Mouse (Mus musculus) neural tube, embryonic 15.5 days (tissue): ENCODE measurements around the gene Klri2. TPM values are rescaled to one million over a fixed set of nuclear protein-coding genes. Genes with fewer than 3 reads are reported as not detected.

ENCODE experiments used
- ATAC-seq: fragments of 200-750 bp; cut with Nextera tagmentation; 2 replicates; pipeline ENCODE4 v1.8.0; 2017; ENCODE audit warnings: mild to moderate bottlenecking, moderate TSS enrichment, moderate library complexity; ENCODE audit not compliant: low FRiP score
- H3K27ac ChIP-seq: fragments of 300-500 bp; sonication (generic); replicated peaks from 2 replicates; pipeline ENCODE4 v1.5.1; 2015; ENCODE audit warnings: mild to moderate bottlenecking, inconsistent platforms
- H3K27me3 ChIP-seq: fragments of 300-500 bp; sonication (generic); replicated peaks from 2 replicates; pipeline ENCODE4 v1.6.1; 2015; ENCODE audit warnings: inconsistent platforms
- H3K36me3 ChIP-seq: fragments of 300-500 bp; sonication (generic); 2 replicates; pipeline ENCODE4 v1.6.1; 2015; ENCODE audit warnings: inconsistent platforms
- H3K4me1 ChIP-seq: fragments of 300-500 bp; sonication (generic); 2 replicates; pipeline ENCODE4 v1.6.1; 2015; ENCODE audit warnings: inconsistent platforms
- H3K4me2 ChIP-seq: fragments of 300-500 bp; sonication (generic); 2 replicates; pipeline ENCODE4 v1.6.1; 2015; ENCODE audit warnings: inconsistent platforms, mild to moderate bottlenecking, moderate library complexity
- H3K4me3 ChIP-seq: fragments of 300-500 bp; sonication (generic); replicated peaks from 2 replicates; pipeline ENCODE4 v1.5.1; 2015; ENCODE audit warnings: mild to moderate bottlenecking, inconsistent platforms
- H3K9ac ChIP-seq: fragments of 300-500 bp; sonication (generic); replicated peaks from 2 replicates; pipeline ENCODE4 v1.6.1; 2015; ENCODE audit warnings: mild to moderate bottlenecking, inconsistent platforms
- H3K9me3 ChIP-seq: fragments of 300-500 bp; sonication (generic); replicated peaks from 2 replicates; pipeline ENCODE4 v1.6.1; 2016; ENCODE audit warnings: inconsistent platforms
- WGBS: fragments of 180-500 bp; shearing (Covaris S2); methylation state at CpG from one replicate; pipeline ENCODE4 v1.1.7; 2015; ENCODE audit warnings: mixed read lengths; 5-methylcytosine and 5-hydroxymethylcytosine counted together
- microRNA-seq: library from miRNA; unstranded; fragments of <30 nt; microRNA quantifications from one replicate; pipeline ENCODE4, GENCODE M21; 2017
- polyA plus RNA-seq: library from polyadenylated mRNA; unstranded; fragments of >200 nt; fragmentation: Nextera tagmentation; extraction: Ambion mirVana; gene quantifications from 2 replicates; pipeline ENCODE4 v1.2.1, GENCODE M21; 2015

Gene Klri2
- polyA plus RNA-seq, 1 experiment from 2014 or later: not detected

DNA sequence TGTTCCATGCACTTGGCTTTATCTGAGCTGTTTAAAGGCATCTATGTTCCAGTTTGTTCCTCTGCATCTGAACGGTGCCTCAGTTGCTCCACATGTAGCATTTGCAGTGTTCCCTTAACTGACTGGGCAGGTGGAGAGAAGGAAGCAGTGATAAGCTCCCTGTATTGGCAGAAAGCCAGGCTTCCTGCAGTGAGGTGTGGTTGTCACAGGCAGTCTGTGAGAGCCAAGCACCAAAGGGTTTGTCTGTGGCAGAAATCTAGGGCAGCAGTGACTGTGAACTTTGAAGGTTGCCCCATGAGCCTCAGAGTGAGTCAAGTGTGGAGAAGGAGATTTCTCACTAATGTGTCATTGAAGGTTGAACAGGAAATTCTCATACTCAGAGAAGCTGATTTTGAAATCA, 59.9 kb downstream of the Klri2 start:
- H3K4me1 ChIP-seq: no peaks in the 10 kb centered on the region

More for the DNA sequence above, 59.9 kb downstream of the Klri2 start:
- Histone ChIP-seq H3K4me3 (no peak overlapping the region), H3K27me3 (no peaks in the 10 kb centered on the region), H3K9ac (no peak overlapping the region), H3K9me3 (no peaks in the 10 kb centered on the region), H3K27ac (no peak overlapping the region), H3K36me3 (no peaks in the 10 kb centered on the region), H3K4me2 (no peak overlapping the region)
- no peak for ATAC-seq
- WGBS: 68% methylated on average over 1 of the region's 1 CpGs

Small RNA genes lying within 50 kb of the gene (microRNA-seq; reads per million reads assigned to microRNA genes)
- not detected for gene Mir680-1

Other genes starting within 250 kb of the Klri2 start
- gene Olr1, start 233.3 kb downstream of the Klri2 start, polyA plus RNA-seq: 0.04 TPM in 1 of 2 replicates, not detected in the other
- gene Tmem52b, start 227.9 kb downstream of the Klri2 start, polyA plus RNA-seq: 0.10 TPM in 1 of 2 replicates, not detected in the other
- gene Gabarapl1, start 207.3 kb downstream of the Klri2 start, polyA plus RNA-seq: 189 and 223 TPM in 2 replicates
- 0.10 TPM in 1 of 2 replicates, not detected in the other for gene Klre1, start 162.6 kb downstream of the Klri2 start, polyA plus RNA-seq
- 2.3 TPM in 1 of 2 replicates, not detected in the other for gene Klrd1, start 148.7 kb downstream of the Klri2 start, polyA plus RNA-seq
- gene Klrk1, start 116.6 kb downstream of the Klri2 start, polyA plus RNA-seq: 0.20 and 1.5 TPM in 2 replicates
- not detected in 2 replicates for gene Klrc3, start 97.1 kb downstream of the Klri2 start, polyA plus RNA-seq
- gene Klrc2, start 79.8 kb downstream of the Klri2 start, polyA plus RNA-seq: 0.46 TPM in 1 of 2 replicates, not detected in the other
- gene Klrc1, start 61.5 kb downstream of the Klri2 start, polyA plus RNA-seq: 0.74 TPM in 1 of 2 replicates, not detected in the other
- gene Klri1, start 23.4 kb downstream of the Klri2 start, polyA plus RNA-seq: 0.37 TPM in 1 of 2 replicates, not detected in the other
- gene Gm156, start 43.8 kb upstream of the Klri2 start, polyA plus RNA-seq: not detected in 2 replicates
- gene Gm17631, start 122.2 kb upstream of the Klri2 start, polyA plus RNA-seq: not detected in 2 replicates
- gene Klra17, start 136.2 kb upstream of the Klri2 start, polyA plus RNA-seq: not detected in 2 replicates
- gene Klra5, start 177.2 kb upstream of the Klri2 start, polyA plus RNA-seq: 0.65 TPM in 1 of 2 replicates, not detected in the other